Mouse (Mus musculus): ENCODE data around the gene Poc5. TPM values are rescaled to one million over a fixed set of nuclear protein-coding genes. Genes with fewer than 3 reads are reported as not detected.
A peak's percentile ranks its signal among the peaks of the same experiment; 100 is the strongest.

The Poc5 gene
- 15.5 and 17.1 TPM in 2 replicates for total RNA-seq (2012; rRNA removed)
- 10 to 100 TPM in 1 of 2 experiments, not detected in 1; 25.4 TPM for polyA plus RNA-seq (2012; ENCODE audit: insufficient read depth in 1 of 2, insufficient read length in 2 of 2, low read depth in 1 of 2, low replicate concordance in 2 of 2, missing spikeins in 1 of 2)

DNA sequence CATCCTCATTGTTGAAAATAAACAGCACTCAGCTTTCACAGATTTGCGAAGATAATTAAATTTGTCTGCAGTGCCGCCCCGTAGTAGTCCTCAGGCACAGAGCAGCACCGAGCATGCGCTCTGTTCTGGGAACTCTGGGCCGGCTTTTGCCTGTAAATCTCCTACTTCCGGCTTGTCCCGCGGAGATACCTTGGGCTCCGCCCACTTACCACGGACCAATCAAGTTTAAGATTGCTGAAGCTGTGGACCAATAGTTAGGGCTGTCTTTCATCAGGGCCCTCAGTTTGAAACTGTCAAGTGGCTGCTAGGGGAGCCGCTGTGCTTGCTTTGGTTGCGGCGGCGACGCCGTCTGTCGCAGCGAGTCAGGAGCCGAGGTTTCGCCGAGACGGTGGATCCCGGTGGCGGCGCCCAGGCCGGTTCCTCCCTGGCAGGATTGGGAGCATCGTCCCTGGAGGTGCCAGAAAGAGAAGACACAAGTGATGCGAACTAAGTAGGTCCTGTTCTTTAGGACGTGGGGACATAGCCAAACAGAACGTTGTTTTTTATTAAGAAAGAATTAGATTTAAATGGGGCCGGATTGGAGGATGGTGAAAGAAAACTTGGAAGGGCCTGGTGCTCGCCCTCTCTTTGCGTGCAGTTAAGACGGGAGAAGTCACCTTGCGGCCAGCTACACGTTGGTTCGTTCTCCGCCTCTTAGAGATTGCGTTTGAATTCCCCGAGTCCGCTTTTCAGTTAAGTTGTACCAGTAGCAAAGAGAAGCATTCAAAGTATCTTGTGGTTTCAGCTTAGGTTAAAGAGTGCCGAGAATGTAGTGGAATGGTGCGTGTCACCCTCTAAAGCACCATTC is at the start of gene Poc5:
Gene Poc5, plus strand, starts transcription at position 253 of the 847 bp plus-strand sequence.
- Histone ChIP-seq H3K4me1 (ENCODE audit: control insufficient read depth in 1 of 2, insufficient read depth in 2 of 2, low read length in 2 of 2) (peaks cover 2 to 3% of the 10 kb centered on the region in 2 experiments; a peak in 2 of 4 replicates), H3K4me3 (ENCODE audit: control insufficient read depth in 1 of 2, insufficient read depth in 1 of 2, low read depth in 2 of 2, low read length in 2 of 2) (peak within 1 kb of the TSS; percentile 88 to 96), H3K36me3 (ENCODE audit: control insufficient read depth in 1 of 2, insufficient read depth in 2 of 2, low read length in 2 of 2) (peaks cover 9 to 18% of the 10 kb centered on the region in 2 experiments), H3K27me3 (ENCODE audit: control insufficient read depth in 1 of 2, insufficient read depth in 2 of 2, low read length in 2 of 2) (peaks cover 0 to 3% of the 10 kb centered on the region in 2 experiments; a peak in 1 of 4 replicates), H3K9ac (ENCODE audit: control insufficient read depth, low read depth, low read length, poor library complexity, severe bottlenecking) (peak within 1 kb of the TSS; percentile 91), H3K9me3 (replicated peaks; ENCODE audit: insufficient read depth, low read length) (no peaks in the 10 kb centered on the region), H3K27ac (ENCODE audit: control insufficient read depth, low read depth, low read length) (peak within 1 kb of the TSS; percentile 67), H3K79me2 (ENCODE audit: control insufficient read depth, insufficient read depth, low read length, poor library complexity) (peaks cover 17% of the 10 kb centered on the region)
- DNase-seq (ENCODE audit: low read depth, low spot score), result peak; percentile 98
- TF ChIP-seq MXI1 (IDR thresholded peaks at IDR 0.05; ENCODE audit: low read depth, low read length), result peak; percentile 87
- TF ChIP-seq ZMIZ1 (IDR thresholded peaks at IDR 0.05; ENCODE audit: low read depth, low read length), result no peak
- TF ChIP-seq RAD21 (IDR thresholded peaks at IDR 0.05; ENCODE audit: low read depth, low read length), result no peak
- peak; percentile 56; the same call in 1 of the 2 replicates for TF ChIP-seq MAX (IDR thresholded peaks at IDR 0.05; ENCODE audit: low read length)
- peak; percentile 87 for TF ChIP-seq CHD2 (IDR thresholded peaks at IDR 0.05; ENCODE audit: low read length)
- peak; percentile 56 for TF ChIP-seq ETS1 (IDR thresholded peaks at IDR 0.05; ENCODE audit: low read depth, low read length)
- no peak for TF ChIP-seq ZNF384 (IDR thresholded peaks at IDR 0.05; ENCODE audit: low read depth, low read length)
- TF ChIP-seq KAT2A (conservative IDR thresholded peaks at IDR 0.05; ENCODE audit: low read depth, low read length), result peak; percentile 81
- peak; percentile 58; the same call in 1 of the 2 replicates for TF ChIP-seq E2F4 (IDR thresholded peaks at IDR 0.05; ENCODE audit: borderline replicate concordance, low read depth, low read length)
- peak; percentile 80 for TF ChIP-seq NELFE (IDR thresholded peaks at IDR 0.05; ENCODE audit: low read depth, low read length)
- TF ChIP-seq TAL1 (IDR thresholded peaks at IDR 0.05; ENCODE audit: low read length), result no peak
- peak; percentile 85 for TF ChIP-seq MYC (IDR thresholded peaks at IDR 0.05; ENCODE audit: low read depth, low read length)
- TF ChIP-seq POLR2A (IDR thresholded peaks at IDR 0.05; ENCODE audit: control insufficient read depth in 1 of 2, insufficient read depth in 1 of 2, low read depth in 1 of 2, low read length in 2 of 2, poor library complexity in 1 of 2), result peak; percentile 68 to 86
- TF ChIP-seq MAZ (IDR thresholded peaks at IDR 0.05; ENCODE audit: low read depth, low read length), result peak; percentile 45; the same call in 1 of the 2 replicates
- no peak for TF ChIP-seq USF2 (IDR thresholded peaks at IDR 0.05; ENCODE audit: borderline replicate concordance in 1 of 2, insufficient read depth in 1 of 2, low read depth in 1 of 2, low read length in 2 of 2)
- TF ChIP-seq SIN3A (IDR thresholded peaks at IDR 0.05; ENCODE audit: low read length), result peak; percentile 96
- TF ChIP-seq GABPA (IDR thresholded peaks at IDR 0.05; ENCODE audit: low read depth, low read length), result no peak
- TF ChIP-seq MAFK (IDR thresholded peaks at IDR 0.05; ENCODE audit: borderline replicate concordance, low read depth, low read length), result no peak
- TF ChIP-seq JUND (IDR thresholded peaks at IDR 0.05; ENCODE audit: low read depth, low read length), result no peak
- no peak for TF ChIP-seq ZKSCAN1 (IDR thresholded peaks at IDR 0.05; ENCODE audit: low read depth, low read length)
- peak; percentile 83 for TF ChIP-seq GATA1 (IDR thresholded peaks at IDR 0.05; ENCODE audit: low read depth, low read length)
- peak; percentile 83 for TF ChIP-seq TBP (IDR thresholded peaks at IDR 0.05; ENCODE audit: low read depth, low read length)
- TF ChIP-seq ELF1 (IDR thresholded peaks at IDR 0.05; ENCODE audit: low read depth, low read length), result peak; percentile 100
- peak; percentile 59 for TF ChIP-seq TCF12 (IDR thresholded peaks at IDR 0.05; ENCODE audit: low read depth, low read length)
- no peak for TF ChIP-seq ZC3H11A (IDR thresholded peaks at IDR 0.05; ENCODE audit: low read depth, low read length)
- TF ChIP-seq EP300 (IDR thresholded peaks at IDR 0.05; ENCODE audit: low read depth in 1 of 2, low read length in 2 of 2), result peak in 1 of 2 experiments; percentile 40; a peak in 1 of 4 replicates
- no peak for TF ChIP-seq BHLHE40 (IDR thresholded peaks at IDR 0.05; ENCODE audit: borderline replicate concordance, low read depth, low read length)
- no peak for TF ChIP-seq UBTF (IDR thresholded peaks at IDR 0.05; ENCODE audit: borderline replicate concordance, insufficient read depth, low read depth, low read length)
- peak; percentile 72 for TF ChIP-seq MYB (IDR thresholded peaks at IDR 0.05; ENCODE audit: low read depth, low read length)
- peak; percentile 95 for TF ChIP-seq HCFC1 (IDR thresholded peaks at IDR 0.05; ENCODE audit: low read depth, low read length)
- no peak; the same call in 1 of the 2 replicates for TF ChIP-seq SMC3 (IDR thresholded peaks at IDR 0.05; ENCODE audit: low read depth, low read length)
- peak; percentile 94 for TF ChIP-seq NRF1 (IDR thresholded peaks at IDR 0.05; ENCODE audit: insufficient read depth, low read depth, low read length, poor library complexity, severe bottlenecking)
- TF ChIP-seq USF1 (IDR thresholded peaks at IDR 0.05; ENCODE audit: low read depth, low read length), result 0 out of 2 replicates have a peak, but pooled peaks have one; percentile 26
- TF ChIP-seq MEF2A (IDR thresholded peaks at IDR 0.05; ENCODE audit: extremely low read depth, insufficient replicate concordance, low read depth, low read length, poor library complexity, severe bottlenecking), result no peak
